Mouse (Mus musculus) skeletal muscle tissue, postnatal 0 days (tissue): Measurements from ENCODE around the gene Serp2. TPM values are rescaled to one million over a fixed set of nuclear protein-coding genes. Genes with fewer than 3 reads are reported as not detected.

Experiments
- polyA plus RNA-seq: library from polyadenylated mRNA; unstranded; fragments of >200 nt; fragmentation: Nextera tagmentation; extraction: Ambion mirVana; gene quantifications from 2 replicates; pipeline ENCODE4 v1.2.1, GENCODE M21; 2015

The Serp2 gene
- 5.9 and 6.0 TPM in 2 replicates for polyA plus RNA-seq

DNA sequence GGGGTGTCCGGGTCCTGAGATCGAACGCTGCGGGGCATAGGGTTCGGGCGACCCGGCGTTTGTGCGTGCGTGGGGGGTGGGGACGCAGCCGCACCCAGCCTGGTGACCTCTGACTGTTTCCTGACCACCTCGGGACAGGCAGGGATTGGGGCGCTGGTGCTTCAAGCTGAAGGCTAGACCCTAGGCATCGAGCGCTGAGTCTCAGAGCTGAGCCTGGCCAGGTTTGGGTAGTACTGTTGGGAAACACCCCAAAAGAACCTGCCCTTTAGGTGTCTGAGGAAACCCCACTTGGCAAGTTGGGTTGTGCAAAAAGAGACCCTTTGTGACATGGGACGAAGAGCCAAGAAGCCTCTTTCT, at the start of gene Serp2:
Serp2 (minus strand) TSS at position 38 of the 357 bp plus-strand sequence.

Other genes starting within 250 kb of the Serp2 start
- 220 and 253 TPM in 2 replicates for gene Tsc22d1, start 141.9 kb downstream of the Serp2 start, polyA plus RNA-seq